Mouse (Mus musculus) heart, embryonic 12.5 days (tissue): ENCODE results near the gene Fam81a. TPM values are rescaled to one million over a fixed set of nuclear protein-coding genes. Genes with fewer than 3 reads are reported as not detected.

ENCODE experiments used
- ATAC-seq: fragments of 200-750 bp; cut with Nextera tagmentation; 2 replicates; pipeline ENCODE4 v1.8.0; 2017; ENCODE audit warnings: moderate TSS enrichment, moderate library complexity; ENCODE audit not compliant: insufficient number of reproducible peaks, low FRiP score
- H3K27ac ChIP-seq: fragments of 300-500 bp; sonication (generic); 2 replicates; pipeline ENCODE4 v1.5.1; 2016; ENCODE audit warnings: mild to moderate bottlenecking, moderate library complexity; ENCODE audit not compliant: poor library complexity, severe bottlenecking
- H3K27me3 ChIP-seq: fragments of 300-500 bp; sonication (generic); replicated peaks from 2 replicates; pipeline ENCODE4 v1.6.1; 2016; ENCODE audit warnings: mild to moderate bottlenecking, moderate library complexity
- H3K36me3 ChIP-seq: fragments of 300-500 bp; sonication (generic); 2 replicates; pipeline ENCODE4 v1.6.1; 2016; ENCODE audit warnings: mild to moderate bottlenecking, moderate library complexity
- H3K4me1 ChIP-seq: fragments of 300-500 bp; sonication (generic); replicated peaks from 2 replicates; pipeline ENCODE4 v1.6.1; 2016; ENCODE audit warnings: mild to moderate bottlenecking
- H3K4me2 ChIP-seq: fragments of 300-500 bp; sonication (generic); 2 replicates; pipeline ENCODE4 v1.6.1; 2016; ENCODE audit warnings: mild to moderate bottlenecking, moderate library complexity
- H3K4me3 ChIP-seq: fragments of 300-500 bp; sonication (generic); 2 replicates; pipeline ENCODE4 v1.5.1; 2016; ENCODE audit warnings: mild to moderate bottlenecking
- H3K9ac ChIP-seq: fragments of 300-500 bp; sonication (generic); 2 replicates; pipeline ENCODE4 v1.6.1; 2016; ENCODE audit warnings: mild to moderate bottlenecking, moderate library complexity
- H3K9me3 ChIP-seq: fragments of 300-500 bp; sonication (generic); replicated peaks from 2 replicates; pipeline ENCODE4 v1.6.1; 2016; ENCODE audit warnings: mild to moderate bottlenecking, moderate library complexity
- WGBS: fragments of 180-500 bp; shearing (Covaris S2); methylation state at CpG from one replicate; pipeline ENCODE4 v1.1.7; 2016; 5-methylcytosine and 5-hydroxymethylcytosine counted together
- polyA plus RNA-seq: library from polyadenylated mRNA; unstranded; fragments of >200 nt; fragmentation: Nextera tagmentation; extraction: Ambion mirVana; gene quantifications from 2 replicates; pipeline ENCODE4 v1.2.1, GENCODE M21; 2016

Fam81a gene
- polyA plus RNA-seq, 1 experiment from 2014 or later: 31.5 TPM

DNA sequence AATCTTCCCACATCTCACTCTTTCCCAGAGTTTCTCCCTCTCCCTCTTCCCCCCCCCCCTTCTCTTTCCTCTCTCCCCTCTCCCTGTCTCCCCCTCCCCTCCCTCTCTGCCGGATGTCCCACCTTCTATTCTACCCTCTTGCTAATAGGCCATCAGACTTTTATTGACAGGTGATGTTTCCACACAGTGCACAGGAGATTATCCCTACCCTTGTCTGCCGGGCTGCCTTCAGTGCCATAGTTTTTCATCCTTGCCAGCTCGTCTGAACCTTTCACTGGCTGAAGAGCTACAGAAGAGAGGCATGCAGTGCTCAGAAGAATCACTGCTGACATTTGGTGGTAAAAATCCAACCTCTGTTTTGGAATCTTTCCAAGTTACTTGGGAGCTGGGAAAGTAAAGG, 88.9 kb downstream of the Fam81a start:
- no peak overlapping the region for H3K4me2 ChIP-seq
- no peak for ATAC-seq

DNA sequence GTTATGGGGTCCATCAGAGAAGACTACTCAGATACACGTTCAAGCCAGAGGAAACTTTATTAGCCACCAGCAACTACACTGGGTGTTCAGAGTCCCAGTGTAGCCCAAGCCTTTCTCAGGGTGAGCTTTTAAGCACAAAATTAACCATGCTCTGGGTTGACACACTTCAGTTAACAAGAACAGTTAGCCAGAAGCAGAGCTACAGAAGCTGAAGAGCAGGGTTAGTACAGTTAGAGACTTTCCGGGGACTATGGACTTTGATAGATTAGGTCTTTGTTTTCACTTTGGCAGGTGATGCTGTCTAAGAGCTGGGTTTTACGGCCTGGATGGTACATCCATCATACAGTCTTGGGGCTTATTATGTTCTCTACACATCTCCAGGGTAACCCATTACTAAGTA, 89.6 kb downstream of the Fam81a start:
- no peaks in the 10 kb centered on the region for H3K36me3 ChIP-seq
- WGBS: 72% methylated on average over 3 of the region's 3 CpGs
- no peaks in the 10 kb centered on the region for H3K27me3 ChIP-seq
- no peak overlapping the region for H3K4me2 ChIP-seq
- H3K27ac ChIP-seq: no peak overlapping the region
- H3K4me1 ChIP-seq: peaks cover 18% of the 10 kb centered on the region
- H3K4me3 ChIP-seq: no peak overlapping the region
- H3K9ac ChIP-seq: no peak overlapping the region
- ATAC-seq: no peak
- no peaks in the 10 kb centered on the region for H3K9me3 ChIP-seq

More for the DNA sequence above, 88.9 kb downstream of the Fam81a start:
- Histone ChIP-seq H3K4me1 (peaks cover 15% of the 10 kb centered on the region), H3K27me3 (no peaks in the 10 kb centered on the region), H3K27ac (no peak overlapping the region), H3K36me3 (no peaks in the 10 kb centered on the region), H3K4me3 (no peak overlapping the region), H3K9ac (no peak overlapping the region), H3K9me3 (no peaks in the 10 kb centered on the region)
- WGBS: 44% methylated on average over 3 of the region's 3 CpGs

DNA sequence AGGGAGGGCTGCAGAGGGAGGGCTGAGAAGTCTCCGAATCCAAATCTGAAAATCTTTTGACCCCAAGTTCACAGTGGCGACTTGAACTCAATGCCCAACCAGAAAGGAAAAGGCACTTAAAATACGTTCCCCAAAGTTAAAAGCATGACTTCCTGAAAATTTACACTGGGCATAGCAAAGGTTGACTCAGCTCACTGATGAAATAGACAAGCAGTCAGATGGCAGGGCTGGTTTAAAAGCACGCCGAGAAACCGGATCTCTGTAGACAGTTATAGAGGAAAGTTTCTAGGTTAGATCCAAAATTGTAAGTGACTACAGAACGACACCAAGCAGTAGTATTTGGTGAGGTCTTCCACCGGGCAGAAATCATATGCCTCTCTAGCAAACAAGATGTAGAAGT, 92.5 kb downstream of the Fam81a start:
- WGBS: 49% methylated on average over 8 of the region's 8 CpGs
- no peak for ATAC-seq
- Histone ChIP-seq H3K27me3 (no peaks in the 10 kb centered on the region), H3K4me3 (no peak overlapping the region), H3K36me3 (no peaks in the 10 kb centered on the region), H3K9me3 (no peaks in the 10 kb centered on the region), H3K9ac (no peak overlapping the region), H3K4me2 (peak overlapping the region; percentile 18; the same call in 1 of the 2 replicates), H3K4me1 (peaks cover 24% of the 10 kb centered on the region), H3K27ac (no peak overlapping the region)

DNA sequence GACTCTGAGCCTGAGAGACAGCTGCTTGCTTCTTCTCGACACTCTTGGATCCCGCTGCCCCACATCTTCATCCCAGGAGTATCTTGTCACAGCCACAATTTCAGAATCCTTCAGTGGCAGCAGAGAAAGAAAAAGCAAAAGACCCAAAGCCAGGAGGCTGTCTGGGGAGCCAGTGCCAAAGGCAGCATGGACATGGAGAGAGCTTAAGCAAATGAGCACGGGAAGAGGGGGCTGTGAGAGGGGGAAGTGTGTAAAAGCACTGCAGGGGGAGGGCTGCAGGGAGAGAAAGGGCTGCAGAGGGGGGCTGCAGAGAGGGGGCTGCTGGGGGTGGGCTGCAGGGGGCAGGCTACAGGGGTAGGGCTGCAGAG, 93.0 kb downstream of the Fam81a start:
- H3K4me3 ChIP-seq: no peak overlapping the region
- no peak for ATAC-seq
- H3K9ac ChIP-seq: no peak overlapping the region
- H3K4me2 ChIP-seq: peak overlapping the region; percentile 18; the same call in 1 of the 2 replicates
- 30% methylated on average over 3 of the region's 3 CpGs for WGBS
- H3K27ac ChIP-seq: no peak overlapping the region
- no peaks in the 10 kb centered on the region for H3K36me3 ChIP-seq
- H3K4me1 ChIP-seq: peaks cover 24% of the 10 kb centered on the region
- no peaks in the 10 kb centered on the region for H3K27me3 ChIP-seq
- no peaks in the 10 kb centered on the region for H3K9me3 ChIP-seq

DNA sequence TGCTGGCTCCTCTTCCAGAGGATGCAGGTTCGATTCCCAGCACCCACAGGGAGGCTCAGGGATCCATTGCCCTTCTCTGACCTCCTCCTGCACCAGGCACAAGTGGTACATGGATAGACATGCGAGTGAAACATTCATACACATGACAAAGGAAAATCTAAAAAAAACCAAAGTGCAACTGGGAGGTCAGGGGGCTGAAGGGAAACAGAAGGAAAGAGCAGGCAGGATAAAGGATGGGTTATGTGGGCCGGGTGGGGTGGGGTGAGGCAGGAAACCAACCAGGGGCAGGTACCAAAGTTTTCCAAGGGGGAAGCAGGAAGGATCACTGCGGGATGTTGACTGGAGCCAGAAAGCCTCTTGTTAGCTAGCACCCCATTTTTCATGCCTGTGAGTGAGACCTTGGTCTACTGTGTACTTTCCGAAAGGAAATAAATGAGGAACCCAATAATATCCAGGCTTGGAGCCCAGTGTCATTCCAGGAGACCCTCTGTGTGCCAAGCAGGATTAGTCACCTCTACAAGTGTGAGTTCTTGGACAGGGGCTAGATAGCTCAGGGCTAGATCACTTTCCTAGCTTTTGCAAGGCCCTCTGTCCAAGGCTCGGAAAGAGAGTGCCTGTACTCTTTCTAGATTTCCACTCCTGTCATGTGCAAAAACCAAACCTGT, 93.5 kb downstream of the Fam81a start:
- no peak overlapping the region for H3K9ac ChIP-seq
- H3K4me3 ChIP-seq: no peak overlapping the region
- H3K9me3 ChIP-seq: no peaks in the 10 kb centered on the region
- no peak overlapping the region for H3K4me2 ChIP-seq
- no peaks in the 10 kb centered on the region for H3K36me3 ChIP-seq
- no peaks in the 10 kb centered on the region for H3K27me3 ChIP-seq
- H3K27ac ChIP-seq: no peak overlapping the region
- peaks cover 24% of the 10 kb centered on the region for H3K4me1 ChIP-seq
- ATAC-seq: no peak
- WGBS: 52% methylated on average over 6 of the region's 6 CpGs

DNA sequence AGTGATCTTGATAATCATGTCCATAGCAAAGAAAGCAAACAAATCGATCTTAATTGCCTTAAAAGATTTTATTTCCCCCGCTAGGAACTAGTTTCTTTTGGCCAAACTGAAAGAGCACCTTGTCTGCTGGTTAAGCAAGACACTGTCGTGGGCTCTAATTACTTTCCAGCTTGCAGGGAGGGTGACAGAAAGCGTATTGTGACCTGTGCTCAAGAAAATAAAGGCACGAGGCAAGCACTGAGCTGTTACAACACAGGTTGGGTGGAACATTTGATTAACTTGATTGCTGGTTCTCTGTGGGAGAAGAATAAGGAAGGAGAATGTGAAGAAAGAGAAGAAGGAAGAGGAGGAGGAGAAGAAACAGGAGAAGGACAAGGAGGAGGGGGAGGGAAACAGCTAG, 94.1 kb downstream of the Fam81a start:
- Histone ChIP-seq H3K27ac (no peak overlapping the region), H3K4me2 (no peak overlapping the region)

DNA sequence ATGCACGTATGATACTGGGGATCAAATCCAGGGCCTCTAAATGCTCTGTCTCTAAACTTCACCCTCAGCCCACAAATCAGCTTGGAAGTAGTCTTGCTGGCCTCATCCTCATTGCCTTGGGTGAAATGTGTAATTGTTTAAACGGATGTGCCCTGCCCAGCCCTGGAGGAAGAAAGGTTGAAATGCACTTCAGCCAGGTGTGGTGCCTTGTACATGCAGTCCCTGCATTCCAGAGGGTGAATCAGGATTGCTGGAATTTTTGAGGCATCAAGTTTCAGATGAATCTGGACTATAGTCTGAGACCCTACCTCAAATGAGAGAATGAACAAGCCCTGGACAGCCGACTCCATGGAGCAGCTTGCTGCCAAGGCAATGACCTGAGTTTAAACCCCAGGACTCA, 94.5 kb downstream of the Fam81a start:
- WGBS: 58% methylated on average over 3 of the region's 3 CpGs
- H3K4me2 ChIP-seq: no peak overlapping the region
- no peaks in the 10 kb centered on the region for H3K9me3 ChIP-seq
- no peak overlapping the region for H3K9ac ChIP-seq
- H3K4me3 ChIP-seq: no peak overlapping the region
- H3K27me3 ChIP-seq: no peaks in the 10 kb centered on the region
- peaks cover 24% of the 10 kb centered on the region for H3K4me1 ChIP-seq
- no peak for ATAC-seq
- H3K27ac ChIP-seq: no peak overlapping the region
- H3K36me3 ChIP-seq: no peaks in the 10 kb centered on the region

More for the DNA sequence above, 94.1 kb downstream of the Fam81a start:
- no peaks in the 10 kb centered on the region for H3K27me3 ChIP-seq
- H3K4me1 ChIP-seq: peaks cover 24% of the 10 kb centered on the region
- no peak overlapping the region for H3K4me3 ChIP-seq
- H3K9me3 ChIP-seq: no peaks in the 10 kb centered on the region
- H3K9ac ChIP-seq: no peak overlapping the region
- no peaks in the 10 kb centered on the region for H3K36me3 ChIP-seq
- ATAC-seq: no peak
- 53% methylated on average over 5 of the region's 5 CpGs for WGBS

DNA sequence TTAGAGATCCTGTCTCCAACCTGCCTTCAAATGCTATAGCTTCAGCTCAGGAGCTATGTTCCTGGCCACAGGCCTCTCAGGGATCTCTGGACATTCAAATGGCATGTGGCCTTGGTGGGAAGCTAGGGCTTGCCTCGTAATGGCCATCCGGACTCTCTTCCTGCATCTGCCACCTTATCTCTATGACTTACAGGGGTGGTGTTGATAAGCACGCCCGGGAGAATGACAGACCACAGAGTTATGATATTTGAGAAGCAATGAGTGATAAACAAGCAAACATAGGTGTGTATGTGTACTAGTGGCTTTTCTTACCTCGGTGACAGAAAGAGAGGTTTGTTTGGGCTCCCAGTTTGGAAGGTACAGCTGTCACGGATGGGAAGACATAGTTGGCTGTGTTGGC, 96.1 kb downstream of the Fam81a start:
- Histone ChIP-seq H3K9ac (no peak overlapping the region), H3K27me3 (no peaks in the 10 kb centered on the region), H3K4me3 (no peak overlapping the region), H3K36me3 (no peaks in the 10 kb centered on the region), H3K4me2 (no peak overlapping the region), H3K27ac (no peak overlapping the region), H3K9me3 (no peaks in the 10 kb centered on the region), H3K4me1 (peaks cover 24% of the 10 kb centered on the region)
- no peak for ATAC-seq
- WGBS: 37% methylated on average over 6 of the region's 6 CpGs

DNA sequence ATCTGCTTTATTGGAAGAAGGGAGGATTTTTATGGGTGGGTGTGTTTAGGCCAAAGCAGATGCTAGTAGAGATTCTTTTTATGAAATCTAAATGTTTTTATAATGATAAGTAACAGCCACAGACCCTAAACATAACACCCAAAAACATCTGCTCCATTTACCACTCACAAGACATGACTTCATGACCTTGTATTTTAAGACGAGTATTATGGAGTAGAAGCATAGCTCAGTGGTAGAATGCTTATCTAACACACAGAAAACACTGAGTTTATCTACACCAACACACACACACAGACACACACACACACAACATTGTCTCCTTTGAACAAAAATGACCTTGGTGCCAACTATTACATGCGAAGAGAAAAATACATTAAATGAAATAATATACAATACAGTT, 97.5 kb downstream of the Fam81a start:
- Histone ChIP-seq H3K9me3 (no peaks in the 10 kb centered on the region), H3K4me1 (peaks cover 21% of the 10 kb centered on the region), H3K36me3 (no peaks in the 10 kb centered on the region), H3K27me3 (no peaks in the 10 kb centered on the region), H3K27ac (no peak overlapping the region), H3K4me2 (no peak overlapping the region), H3K9ac (no peak overlapping the region), H3K4me3 (no peak overlapping the region)
- ATAC-seq: no peak
- WGBS: 49% methylated on average over 2 of the region's 2 CpGs

DNA sequence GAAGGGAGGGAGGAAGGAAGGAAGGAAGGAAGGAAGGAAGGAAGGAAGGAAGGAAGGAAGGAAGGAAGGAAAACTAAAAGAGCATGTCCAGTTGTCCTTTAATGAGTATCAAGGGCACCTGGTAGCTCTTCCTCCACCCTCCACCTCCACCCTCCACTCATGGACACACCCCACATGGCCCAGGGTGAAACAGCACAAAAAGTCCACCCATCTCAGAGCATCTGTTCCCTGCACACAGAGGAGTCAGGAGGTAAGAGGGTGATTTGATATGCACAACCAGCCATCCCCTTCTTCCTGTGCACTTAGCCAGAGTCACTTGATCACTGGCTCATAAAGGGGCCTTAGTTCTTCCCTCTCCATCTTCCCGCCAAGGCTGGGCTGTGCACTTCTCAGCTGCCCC, 99.4 kb downstream of the Fam81a start:
- Histone ChIP-seq H3K9me3 (peaks cover 3% of the 10 kb centered on the region; the same call in 1 of the 2 replicates), H3K4me1 (peaks cover 7% of the 10 kb centered on the region), H3K9ac (no peak overlapping the region), H3K36me3 (no peaks in the 10 kb centered on the region), H3K4me3 (no peak overlapping the region), H3K27me3 (no peaks in the 10 kb centered on the region), H3K27ac (no peak overlapping the region), H3K4me2 (no peak overlapping the region)
- WGBS: 72% methylated on average over 1 of the region's 1 CpGs
- no peak for ATAC-seq

DNA sequence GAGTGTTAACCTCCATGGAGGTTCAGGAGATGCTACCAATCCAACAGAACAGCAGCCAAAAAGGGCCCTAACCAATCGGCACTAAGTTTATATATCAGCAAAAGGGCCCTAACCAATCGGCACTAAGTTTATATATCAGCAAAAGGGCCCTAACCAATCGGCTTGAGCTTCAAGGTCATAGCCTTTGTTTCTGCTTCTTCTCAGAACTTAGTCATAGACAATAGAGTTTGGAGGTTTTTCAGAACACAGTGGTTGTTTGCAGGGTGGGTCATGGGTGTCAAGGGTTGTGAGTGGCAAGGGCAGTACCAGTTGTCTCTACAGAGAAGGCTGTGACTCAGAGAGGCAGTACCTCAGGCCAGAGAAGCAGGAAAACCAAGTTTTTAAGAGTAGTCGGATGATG, 100.2 kb downstream of the Fam81a start:
- H3K27me3 ChIP-seq: no peaks in the 10 kb centered on the region
- WGBS: 87% methylated on average over 4 of the region's 4 CpGs

DNA sequence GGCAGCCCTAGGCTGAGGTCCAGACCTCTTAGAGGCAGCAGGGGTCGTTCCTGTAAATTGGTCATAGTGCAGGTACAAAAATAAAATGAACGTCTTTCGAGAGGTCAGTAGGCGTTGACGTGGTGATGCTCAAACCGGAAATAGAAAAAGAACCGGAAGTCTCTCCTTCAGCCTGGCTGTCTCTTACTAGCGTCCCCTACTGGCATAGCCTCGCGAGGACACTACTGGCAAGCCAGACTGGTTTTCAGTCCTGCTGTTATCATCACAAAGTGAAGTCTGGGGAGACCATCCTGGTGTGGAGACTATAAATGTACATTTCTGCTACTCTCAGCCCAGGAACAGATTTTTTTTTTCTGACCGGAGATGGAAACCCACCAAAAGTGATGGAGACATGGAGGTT, 101.8 kb downstream of the Fam81a start:
- ATAC-seq: no peak
- Histone ChIP-seq H3K27me3 (no peaks in the 10 kb centered on the region), H3K27ac (no peak overlapping the region), H3K4me2 (no peak overlapping the region), H3K4me3 (no peak overlapping the region), H3K4me1 (0 out of 2 replicates have a peak, but pooled peaks cover 5% of the 10 kb centered on the region), H3K36me3 (no peaks in the 10 kb centered on the region), H3K9me3 (peaks cover 3% of the 10 kb centered on the region; the same call in 1 of the 2 replicates), H3K9ac (no peak overlapping the region)
- 69% methylated on average over 11 of the region's 11 CpGs for WGBS

More for the DNA sequence above, 100.2 kb downstream of the Fam81a start:
- Histone ChIP-seq H3K4me1 (peaks cover 7% of the 10 kb centered on the region), H3K9ac (no peak overlapping the region), H3K27ac (no peak overlapping the region), H3K4me3 (no peak overlapping the region), H3K4me2 (no peak overlapping the region), H3K9me3 (peaks cover 3% of the 10 kb centered on the region; the same call in 1 of the 2 replicates), H3K36me3 (no peaks in the 10 kb centered on the region)
- ATAC-seq: no peak
